Mouse (Mus musculus) cerebellum, postnatal 36 days (tissue): ENCODE results near the gene Kctd3.

Source experiments
- DNase-seq, 2 experiments: peaks; one replicate each; pipeline ENCODE4 v3.0.0; 2021 to 2022; ENCODE audit warnings: mixed read lengths in 2 of 2

Gene Kctd3

DNA sequence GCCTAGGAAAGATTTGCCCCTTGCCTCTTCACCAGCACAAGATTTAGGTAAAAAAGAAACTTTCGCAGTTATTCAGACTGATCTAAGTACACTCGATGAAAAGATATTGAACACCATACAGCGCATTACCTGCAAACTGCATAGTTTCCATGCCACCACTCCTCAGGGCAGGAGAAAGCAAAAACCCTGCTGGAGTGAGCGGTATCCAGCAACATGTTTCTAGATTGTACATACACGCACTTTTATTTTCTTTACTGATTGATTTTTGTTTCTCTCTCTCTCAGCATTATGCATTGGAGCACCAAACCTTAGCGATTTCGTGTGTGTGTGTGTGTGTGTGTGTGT lies 311 bp upstream of the Kctd3 start:
- no peak for DNase-seq

DNA sequence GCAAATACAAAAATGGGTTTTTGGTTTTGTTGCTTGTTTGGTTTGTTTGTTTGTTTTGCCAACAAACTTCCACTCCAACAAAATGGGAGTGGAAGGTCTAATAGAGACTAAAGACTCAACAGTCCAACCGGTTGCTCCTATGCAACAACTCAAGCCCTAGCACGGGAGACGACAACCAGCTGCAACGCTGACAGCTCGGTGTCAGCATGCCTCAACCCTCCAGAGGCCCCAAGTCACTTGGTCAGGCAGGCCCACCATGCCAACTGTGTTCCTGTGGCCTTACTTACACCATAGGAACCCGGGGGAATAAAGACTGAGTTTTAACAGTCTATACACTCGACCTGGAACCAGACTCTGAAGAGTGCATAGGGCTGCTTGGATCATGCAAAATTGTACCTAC lies 815 bp downstream of the Kctd3 start:
- no peak for DNase-seq

DNA sequence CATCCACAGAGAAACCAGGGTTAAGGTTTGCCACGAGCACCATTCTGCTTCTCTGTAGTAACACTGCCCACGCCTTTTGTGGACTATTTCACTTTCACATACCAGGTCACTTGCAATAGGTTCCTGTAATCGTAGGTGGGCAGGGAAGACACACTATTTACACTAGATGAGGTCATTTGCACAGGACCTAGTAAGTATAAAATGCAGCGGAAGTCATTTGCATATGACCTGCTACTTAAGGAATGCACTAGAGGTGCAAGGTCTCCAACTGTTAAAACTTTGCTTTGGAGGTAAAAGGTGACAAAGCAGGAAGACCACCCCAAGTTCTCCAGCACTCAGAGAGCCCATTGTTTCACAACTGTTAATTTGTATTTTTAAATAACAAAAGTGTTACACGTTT lies 1.4 kb downstream of the Kctd3 start:
- no peak for DNase-seq

DNA sequence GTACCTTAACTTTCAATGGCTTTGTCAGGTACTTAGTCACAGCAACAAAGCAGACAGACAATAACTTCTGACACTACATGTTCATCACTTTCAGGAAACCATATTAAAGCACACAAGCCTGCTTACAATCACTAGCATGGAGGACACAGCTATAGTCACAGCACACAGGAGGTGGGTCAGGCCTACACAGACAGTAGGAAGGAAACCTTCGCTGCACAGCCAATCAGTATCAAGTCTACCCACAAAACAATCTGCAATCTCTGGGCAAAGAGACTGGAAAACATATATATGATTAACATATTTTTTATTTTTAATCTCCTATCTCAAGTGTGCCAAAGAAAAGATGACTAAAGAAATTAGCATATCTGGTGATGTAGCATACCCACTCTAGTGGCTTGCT lies 2.9 kb downstream of the Kctd3 start:
- no peak for DNase-seq

DNA sequence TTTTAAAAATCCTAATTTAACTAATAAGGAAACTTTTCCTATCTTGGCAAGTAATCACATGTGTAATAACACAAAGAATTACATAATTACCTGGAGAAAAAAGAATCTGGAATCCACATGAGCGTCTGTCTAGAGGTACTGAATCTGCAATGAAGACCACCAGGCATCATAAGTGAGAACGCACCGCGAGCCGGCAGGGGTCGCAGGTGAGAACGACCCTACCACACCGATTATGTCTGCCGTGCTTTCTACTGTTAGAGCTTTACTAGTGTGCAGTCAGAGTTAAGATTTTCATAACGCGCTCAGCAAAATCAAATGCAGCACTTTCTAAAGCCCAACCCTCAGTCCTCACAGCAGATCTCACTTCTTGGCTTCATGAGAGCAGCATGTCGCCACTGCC lies 5.8 kb downstream of the Kctd3 start:
- no peak for DNase-seq

DNA sequence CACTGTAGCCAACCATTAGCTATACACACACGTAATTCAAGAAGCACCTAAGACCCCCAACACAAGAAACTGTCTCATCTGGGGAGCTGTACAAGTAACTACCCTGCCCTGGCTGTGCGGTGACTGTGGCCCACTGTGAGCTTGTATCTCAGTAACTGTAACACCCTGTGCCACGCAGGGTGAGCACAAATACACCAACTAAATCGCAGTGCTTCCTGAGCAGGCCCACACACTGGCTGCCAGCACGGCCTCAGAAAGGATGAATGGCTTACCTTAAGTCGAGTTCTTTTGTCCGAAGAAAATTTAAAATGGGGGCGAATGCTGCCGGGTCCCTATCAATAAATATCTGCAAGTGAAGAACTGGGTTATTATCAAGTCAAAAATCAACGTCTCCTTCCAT lies 7.7 kb downstream of the Kctd3 start:
- DNase-seq: no peak

DNA sequence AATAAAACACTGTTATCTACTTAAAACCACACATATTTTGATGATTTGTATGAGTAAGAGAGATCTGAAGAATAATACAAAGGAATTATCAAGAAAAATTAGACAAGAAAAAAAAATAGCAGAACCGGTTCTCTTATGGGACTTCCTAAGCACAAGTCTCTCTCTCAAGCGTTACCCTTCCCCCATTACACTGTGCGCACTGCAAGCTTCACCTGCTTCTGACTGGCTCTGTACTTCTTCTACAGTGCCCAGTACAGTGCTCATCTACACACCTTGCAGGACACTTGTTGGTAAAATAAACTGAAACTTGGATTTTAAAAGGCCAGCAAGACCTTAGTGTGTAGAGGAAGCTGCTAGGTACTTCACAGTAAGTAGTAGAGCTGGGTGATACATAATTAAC lies 9.7 kb downstream of the Kctd3 start:
- DNase-seq: no peak

DNA sequence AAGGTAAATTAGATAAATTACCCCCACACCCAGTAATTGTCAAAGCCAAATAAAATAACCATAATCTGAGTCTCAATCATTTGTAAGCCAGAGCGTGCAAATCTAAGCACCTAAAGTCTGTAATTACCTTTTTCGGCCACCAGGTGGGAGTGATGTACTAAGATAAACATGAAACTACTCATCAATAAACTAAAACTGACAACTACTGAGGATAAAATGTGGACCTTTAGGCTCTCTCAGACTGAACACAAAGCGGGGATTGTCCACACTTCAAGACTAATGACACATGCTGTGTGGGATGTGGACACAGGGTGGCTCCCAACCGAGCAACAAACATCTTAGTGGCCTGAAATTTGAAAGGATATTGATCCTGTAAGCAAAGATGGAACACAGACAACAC lies 14.4 kb downstream of the Kctd3 start:
- DNase-seq: peak in 1 of 2 experiments; percentile 42

DNA sequence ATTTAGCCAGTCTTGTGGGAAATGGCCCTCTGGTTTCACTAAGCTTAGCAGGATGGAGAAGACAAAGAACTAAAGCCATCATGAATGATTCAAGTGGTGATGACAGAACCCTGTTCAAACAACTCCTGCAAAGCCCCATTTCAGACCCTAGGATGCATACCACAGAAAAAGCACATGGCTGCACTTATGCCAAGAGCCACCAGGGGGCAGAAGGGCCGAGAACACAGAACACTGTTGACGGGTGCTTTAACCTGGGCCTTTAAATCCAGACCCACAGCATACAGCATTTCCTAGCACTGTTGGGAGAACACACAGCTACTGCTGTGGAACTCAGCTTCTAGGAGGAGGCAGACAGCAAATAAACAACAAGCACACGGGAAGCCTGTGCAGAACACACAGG lies 27.6 kb downstream of the Kctd3 start:
- DNase-seq: peak; percentile 56 to 64

DNA sequence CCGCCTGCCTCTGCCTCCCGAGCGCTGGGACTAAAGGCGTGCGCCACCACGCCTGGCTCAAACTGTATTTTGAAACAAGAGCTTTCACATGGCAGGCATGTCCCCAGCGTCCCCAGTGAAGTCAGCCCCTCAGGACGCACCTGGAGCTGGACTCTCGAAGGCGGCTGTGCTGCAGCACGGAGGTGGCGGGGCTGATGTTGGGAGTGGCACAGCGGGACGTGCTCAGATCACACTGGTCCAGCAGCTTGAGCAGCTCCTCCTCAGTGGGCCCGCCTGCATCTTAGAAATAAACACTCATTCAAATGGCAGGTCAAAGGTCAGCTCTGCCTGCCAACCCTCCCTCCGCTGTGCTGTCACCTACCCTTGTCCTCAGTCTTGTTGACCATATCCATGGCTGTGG lies 33.7 kb downstream of the Kctd3 start:
- DNase-seq: no peak

DNA sequence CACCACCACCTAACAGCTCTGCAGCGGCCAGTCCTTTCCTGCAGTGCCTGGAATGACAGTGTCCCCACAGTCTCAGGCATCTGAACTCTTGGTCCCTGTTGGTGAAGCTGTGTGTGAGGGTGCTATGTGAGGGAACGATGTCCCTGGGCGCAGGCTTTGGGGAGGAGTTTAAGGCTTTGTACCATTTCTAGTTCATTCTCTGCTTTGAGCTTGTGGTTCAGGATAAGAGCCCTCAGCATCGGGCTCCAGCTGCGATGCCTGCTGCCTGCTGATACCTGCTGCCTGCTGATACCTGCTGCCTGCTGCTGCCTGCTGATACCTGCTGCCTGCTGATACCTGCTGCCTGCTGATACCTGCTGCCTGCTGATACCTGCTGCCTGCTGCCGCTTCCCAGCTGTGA lies 34.6 kb downstream of the Kctd3 start:
- no peak for DNase-seq

DNA sequence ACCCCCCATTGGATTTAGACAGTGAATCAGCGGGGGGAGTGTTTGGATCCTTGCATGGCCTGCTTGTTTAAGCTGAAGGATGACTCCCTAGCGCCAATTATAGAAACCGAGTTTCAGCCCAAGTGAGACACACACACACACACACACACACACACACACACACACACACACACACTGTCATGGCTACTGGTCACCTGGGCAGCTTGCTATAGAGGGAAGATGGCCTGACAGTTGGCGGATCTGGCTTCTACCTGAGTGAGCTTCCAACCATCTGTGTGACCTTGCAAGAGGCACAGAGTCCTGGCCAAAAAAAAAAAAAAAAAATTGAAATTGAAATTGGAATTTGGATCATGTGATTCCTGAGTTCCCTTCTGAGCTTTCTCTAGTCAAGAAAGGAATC lies 55.1 kb downstream of the Kctd3 start:
- DNase-seq: peak; percentile 18 to 39

DNA sequence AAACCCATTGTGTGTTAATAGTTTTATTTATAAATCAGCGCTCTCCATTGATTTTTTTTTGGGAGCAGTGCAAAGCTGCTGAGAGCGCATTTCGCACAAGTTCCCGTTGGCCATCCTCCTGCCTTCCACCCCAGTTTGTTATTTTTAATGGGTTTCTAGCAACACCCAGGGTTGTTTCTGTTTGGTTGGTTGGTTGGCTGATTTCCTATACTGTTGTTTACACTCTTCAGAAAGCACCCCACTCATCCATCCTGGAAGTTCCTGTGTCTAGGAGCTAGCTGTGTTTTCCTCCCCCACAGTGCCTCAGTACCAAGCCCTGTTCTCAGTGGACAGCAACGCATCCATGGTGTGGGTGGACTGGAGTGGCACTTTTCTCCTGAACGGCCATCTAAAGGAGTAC lies 56.5 kb downstream of the Kctd3 start:
- DNase-seq: no peak

DNA sequence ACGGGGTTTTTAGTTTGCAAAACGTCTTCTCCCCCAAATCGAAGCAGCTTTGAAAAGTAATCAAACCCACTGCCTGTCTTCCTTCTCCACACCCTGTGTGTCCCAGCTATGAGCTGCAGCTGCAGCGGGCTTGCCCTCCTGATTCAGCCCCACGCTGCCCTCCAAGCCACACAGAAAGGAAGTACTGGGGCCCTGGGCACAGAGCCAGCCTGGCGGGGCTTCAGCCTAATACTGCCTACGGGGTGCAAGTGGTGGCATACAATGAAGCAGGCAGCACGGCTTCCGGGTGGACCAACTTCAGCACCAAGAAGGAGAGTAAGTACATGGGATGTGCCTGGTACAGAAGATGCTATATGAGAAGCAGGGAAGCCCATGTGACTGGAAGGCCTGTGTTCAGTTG lies 59.4 kb downstream of the Kctd3 start:
- no peak for DNase-seq

DNA sequence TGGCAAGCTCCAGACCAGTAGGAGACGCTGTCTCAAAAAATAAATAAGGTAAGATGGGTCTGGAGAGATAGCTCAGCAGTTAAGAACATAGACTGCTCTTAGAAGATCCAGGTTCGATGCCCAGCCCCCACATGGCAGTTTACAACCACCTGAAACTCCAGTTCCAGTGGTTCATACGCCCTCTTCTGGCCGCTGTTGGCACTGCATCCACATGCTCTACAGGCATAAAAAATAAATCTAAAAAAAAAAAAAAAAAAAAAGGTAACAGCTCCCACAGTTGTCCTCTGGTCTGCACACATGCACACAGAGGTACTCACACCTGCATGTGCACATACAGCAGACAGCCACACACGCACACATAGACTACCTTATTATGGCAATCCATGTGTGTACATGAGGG lies 59.8 kb downstream of the Kctd3 start:
- peak in 1 of 2 experiments; percentile 14 for DNase-seq

DNA sequence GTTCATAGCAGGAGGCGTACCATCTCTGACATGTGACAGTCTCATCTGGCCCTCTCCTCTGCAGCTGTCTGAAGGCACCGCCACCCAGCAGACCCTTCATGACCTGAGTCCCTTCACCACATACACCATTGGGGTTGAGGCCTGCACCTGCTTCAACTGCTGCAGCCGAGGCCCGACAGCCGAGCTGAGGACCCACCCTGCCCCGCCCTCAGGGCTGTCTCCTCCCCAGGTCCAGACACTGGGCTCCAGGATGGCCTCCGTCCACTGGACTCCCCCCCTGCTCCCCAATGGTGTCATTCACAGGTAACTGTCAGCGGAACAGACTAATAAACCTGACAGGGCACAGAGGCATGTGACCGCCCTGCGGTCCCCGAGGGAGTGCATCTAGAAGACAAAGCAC lies 60.8 kb downstream of the Kctd3 start:
- no peak for DNase-seq

DNA sequence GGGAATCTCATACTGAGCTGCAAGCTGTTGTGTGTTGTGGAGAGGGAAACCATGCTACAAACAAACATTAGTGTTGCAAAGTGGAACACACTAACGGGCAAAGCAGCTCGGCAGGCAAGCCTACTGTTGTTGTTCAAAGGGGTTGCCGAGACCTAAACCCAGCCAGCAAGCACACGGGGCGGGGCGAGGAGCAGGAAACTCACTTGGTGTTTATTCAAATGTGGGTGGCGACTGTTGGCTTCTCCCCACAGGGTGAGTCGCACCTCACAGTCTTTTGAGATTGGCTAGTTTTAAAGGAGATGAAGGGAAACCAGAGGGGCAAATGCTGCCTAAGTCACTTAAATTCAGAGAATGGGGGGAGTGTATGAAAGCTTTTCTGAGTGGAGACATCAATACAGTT lies 62.3 kb downstream of the Kctd3 start:
- no peak for DNase-seq

DNA sequence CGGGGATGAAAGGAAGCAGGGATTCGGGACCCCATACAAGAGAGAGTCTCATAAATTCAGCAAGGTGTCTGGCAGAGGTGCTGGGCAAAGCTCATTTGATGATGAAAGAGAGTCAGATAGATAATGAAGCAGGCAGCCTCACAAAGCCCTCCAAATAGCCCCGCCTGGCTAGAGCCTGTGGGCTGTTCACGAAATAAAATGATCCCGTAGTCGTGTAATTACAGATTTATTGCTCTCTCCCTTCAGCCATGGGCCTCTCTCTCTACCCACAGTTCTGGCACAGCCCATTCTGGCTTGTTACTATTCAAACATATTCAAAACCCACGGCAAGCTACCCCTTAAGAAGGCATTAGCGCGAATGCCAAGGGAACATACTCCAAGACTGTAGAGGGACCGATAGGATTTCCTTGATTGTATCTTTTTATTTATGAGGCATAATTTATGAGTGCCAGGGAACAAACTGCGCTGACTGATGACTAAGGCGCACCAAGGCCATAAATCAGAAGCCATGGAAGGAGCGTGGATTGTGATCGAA lies 70.3 kb downstream of the Kctd3 start:
- DNase-seq: no peak
